Mouse (Mus musculus) CH12.LX (cell line): ENCODE data around the gene Clmn. TPM values are rescaled to one million over a fixed set of nuclear protein-coding genes. Genes with fewer than 3 reads are reported as not detected.

Source experiments
- DNase-seq: peaks from one replicate; pipeline ENCODE4 v3.0.0-alpha.2; 2013; ENCODE audit errors: extremely low read depth
- H3K27ac ChIP-seq: 2 replicates; pipeline ENCODE4 v1.5.1; 2012; ENCODE audit warnings: low read depth, mild to moderate bottlenecking, control low read depth, moderate library complexity; ENCODE audit not compliant: insufficient read depth
- H3K27me3 ChIP-seq: replicated peaks from 2 replicates; pipeline ENCODE3; 2012; ENCODE audit warnings: inconsistent platforms
- H3K36me3 ChIP-seq, 2 experiments: replicated peaks in 1 of 2; 2 replicates each; pipeline versions ENCODE3 to v1.6.1; 2012; ENCODE audit warnings: inconsistent platforms in 1 of 2, low read length in 1 of 2, mild to moderate bottlenecking in 1 of 2, mixed read lengths in 1 of 2, moderate library complexity in 1 of 2; ENCODE audit not compliant: control insufficient read depth in 1 of 2, insufficient read depth in 1 of 2
- H3K4me1 ChIP-seq, 2 experiments: 2 replicates each; pipeline ENCODE4 v1.6.1; 2012; ENCODE audit warnings: inconsistent platforms in 1 of 2, moderate library complexity in 1 of 2; ENCODE audit not compliant: insufficient read depth in 2 of 2, control insufficient read depth in 1 of 2
- H3K4me2 ChIP-seq: 2 replicates; pipeline ENCODE4 v1.6.1; 2012; ENCODE audit warnings: low read depth, mild to moderate bottlenecking, control low read depth; ENCODE audit not compliant: poor library complexity, insufficient read depth, severe bottlenecking
- H3K4me3 ChIP-seq, 3 experiments: fragments of 150-350 bp in 1 of 3; sonication (generic) in 1 of 3; replicated peaks in 1 of 3; 2 replicates each; pipeline versions ENCODE3 to v1.5.1; 2011 to 2012; ENCODE audit warnings: low read depth in 2 of 3, low read length in 2 of 3, mild to moderate bottlenecking in 2 of 3, moderate library complexity in 2 of 3, control low read depth in 1 of 3, improper control_type of control experiment in 1 of 3, inconsistent platforms in 1 of 3, mixed read lengths in 1 of 3; ENCODE audit not compliant: poor library complexity in 1 of 3
- H3K79me2 ChIP-seq: replicated peaks from 2 replicates; pipeline ENCODE4 v1.6.1; 2012; ENCODE audit warnings: mild to moderate bottlenecking, moderate library complexity; ENCODE audit not compliant: control insufficient read depth, poor library complexity, insufficient read depth, severe bottlenecking; ENCODE audit errors: extremely low read depth
- H3K9ac ChIP-seq: 2 replicates; pipeline ENCODE4 v1.6.1; 2012; ENCODE audit warnings: low read depth, mild to moderate bottlenecking, control low read depth, moderate library complexity; ENCODE audit not compliant: insufficient read depth
- H3K9me3 ChIP-seq: replicated peaks from 2 replicates; pipeline ENCODE3; 2012; ENCODE audit warnings: low read length, inconsistent platforms, mixed read lengths
- BHLHE40 ChIP-seq: IDR thresholded peaks from 2 replicates; pipeline ENCODE4 v1.6.1; 2011; ENCODE audit warnings: mild to moderate bottlenecking, low read depth, low read length, improper control_type of control experiment
- CHD1 ChIP-seq: IDR thresholded peaks from 2 replicates; pipeline ENCODE4 v1.6.1; 2012; ENCODE audit warnings: low read depth, low read length, improper control_type of control experiment, inconsistent platforms
- CHD2 ChIP-seq: IDR thresholded peaks from 2 replicates; pipeline ENCODE4 v1.6.1; 2011; ENCODE audit warnings: low read length, improper control_type of control experiment
- CTCF ChIP-seq, 2 experiments: IDR thresholded peaks in 1 of 2; conservative IDR thresholded peaks in 1 of 2; 2 replicates each; pipeline ENCODE4 v1.5.1; 2011 to 2012; ENCODE audit warnings: low read depth in 2 of 2, low read length in 2 of 2, improper control_type of control experiment in 1 of 2, inconsistent platforms in 1 of 2, mild to moderate bottlenecking in 1 of 2, moderate library complexity in 1 of 2
- E2F4 ChIP-seq: IDR thresholded peaks from 2 replicates; pipeline ENCODE4 v1.6.1; 2011; ENCODE audit warnings: low read depth, low read length, improper control_type of control experiment; ENCODE audit not compliant: insufficient replicate concordance
- EP300 ChIP-seq: IDR thresholded peaks from 2 replicates; pipeline ENCODE4 v1.6.1; 2011; ENCODE audit warnings: low read length, improper control_type of control experiment
- ETS1 ChIP-seq: conservative IDR thresholded peaks from 2 replicates; pipeline ENCODE4 v1.6.1; 2012; ENCODE audit warnings: low read depth, mild to moderate bottlenecking, inconsistent platforms, low read length, improper control_type of control experiment, moderate library complexity
- JUN ChIP-seq: IDR thresholded peaks from 2 replicates; pipeline ENCODE4 v1.6.1; 2011; ENCODE audit warnings: low read depth, mild to moderate bottlenecking, low read length, improper control_type of control experiment, moderate library complexity; ENCODE audit not compliant: insufficient read depth
- MAFK ChIP-seq: IDR thresholded peaks from 2 replicates; pipeline ENCODE4 v1.6.1; 2011; ENCODE audit warnings: low read length, improper control_type of control experiment; ENCODE audit not compliant: insufficient replicate concordance
- MAZ ChIP-seq: IDR thresholded peaks from 2 replicates; pipeline ENCODE4 v1.6.1; 2012; ENCODE audit warnings: low read depth, mild to moderate bottlenecking, inconsistent platforms, low read length, improper control_type of control experiment, moderate library complexity
- MYC ChIP-seq: IDR thresholded peaks from 2 replicates; pipeline ENCODE4 v1.6.1; 2011; ENCODE audit warnings: low read depth, mild to moderate bottlenecking, improper control_type of control experiment, low read length
- NELFE ChIP-seq: IDR thresholded peaks from 2 replicates; pipeline ENCODE4 v1.6.1; 2011; ENCODE audit warnings: low read depth, low read length, improper control_type of control experiment
- PAX5 ChIP-seq: IDR thresholded peaks from 2 replicates; pipeline ENCODE4 v1.6.1; 2012; ENCODE audit warnings: low read length, inconsistent platforms, mixed read lengths
- POLR2AphosphoS2 ChIP-seq: IDR thresholded peaks from 2 replicates; pipeline ENCODE4 v1.6.1; 2011; ENCODE audit warnings: low read depth, low read length, improper control_type of control experiment
- SMC3 ChIP-seq: IDR thresholded peaks from 2 replicates; pipeline ENCODE4 v1.6.1; 2011; ENCODE audit warnings: low read depth, low read length, improper control_type of control experiment
- TBP ChIP-seq: conservative IDR thresholded peaks from 2 replicates; pipeline ENCODE4 v1.6.1; 2011; ENCODE audit warnings: low read depth, low read length, improper control_type of control experiment
- TCF12 ChIP-seq: IDR thresholded peaks from 2 replicates; pipeline ENCODE4 v1.6.1; 2014; ENCODE audit warnings: low read depth, mild to moderate bottlenecking, inconsistent platforms, low read length, improper control_type of control experiment
- UBTF ChIP-seq: IDR thresholded peaks from 2 replicates; pipeline ENCODE4 v1.6.1; 2012; ENCODE audit warnings: low read depth, mild to moderate bottlenecking, inconsistent platforms, low read length, improper control_type of control experiment, moderate library complexity
- USF1 ChIP-seq: IDR thresholded peaks from 2 replicates; pipeline ENCODE4 v1.6.1; 2014; ENCODE audit warnings: low read depth, mild to moderate bottlenecking, inconsistent platforms, low read length, improper control_type of control experiment
- ZMIZ1 ChIP-seq: IDR thresholded peaks from 2 replicates; pipeline ENCODE4 v1.6.1; 2012; ENCODE audit warnings: low read depth, mild to moderate bottlenecking, inconsistent platforms, low read length, improper control_type of control experiment
- ZNF384 ChIP-seq: IDR thresholded peaks from 2 replicates; pipeline ENCODE4 v1.6.1; 2012; ENCODE audit warnings: low read depth, low read length, improper control_type of control experiment, inconsistent platforms
- dilution Hi-C: fragments of 300-500 bp; cut with MboI; formaldehyde crosslinking; loops from 2 replicates; pipeline ENCODE4 v1.14.3; 2020; ENCODE audit warnings: low sequenced_read_pairs; ENCODE audit not compliant: extremely low pct_unique_long_range_greater_than_20kb, extremely low pct_ligation_motif_present
- in situ Hi-C: fragments of 300-500 bp; cut with MboI; formaldehyde crosslinking; loops from 3 replicates; pipeline ENCODE4 v1.14.3; 2019; ENCODE audit warnings: low sequenced_read_pairs, low pct_ligation_motif_present, low pct_unique_long_range_greater_than_20kb, mixed read lengths
- polyA plus RNA-seq: library from polyadenylated mRNA; unstranded; fragments of >175 nt; gene quantifications from 2 replicates; pipeline ENCODE4 v1.2.1, GENCODE M21; 2012; ENCODE audit warnings: low read depth; ENCODE audit not compliant: insufficient read length
- total RNA-seq, 2 experiments: library from RNA; depleted of rRNA; stranded (reverse); fragments of 300-350 nt in 1 of 2; fragments of >200 nt in 1 of 2; gene quantifications; 2 replicates each; pipeline ENCODE4 v1.2.3; 2012 to 2014

The Clmn gene
- total and polyA plus RNA-seq, 3 experiments, result not detected

DNA sequence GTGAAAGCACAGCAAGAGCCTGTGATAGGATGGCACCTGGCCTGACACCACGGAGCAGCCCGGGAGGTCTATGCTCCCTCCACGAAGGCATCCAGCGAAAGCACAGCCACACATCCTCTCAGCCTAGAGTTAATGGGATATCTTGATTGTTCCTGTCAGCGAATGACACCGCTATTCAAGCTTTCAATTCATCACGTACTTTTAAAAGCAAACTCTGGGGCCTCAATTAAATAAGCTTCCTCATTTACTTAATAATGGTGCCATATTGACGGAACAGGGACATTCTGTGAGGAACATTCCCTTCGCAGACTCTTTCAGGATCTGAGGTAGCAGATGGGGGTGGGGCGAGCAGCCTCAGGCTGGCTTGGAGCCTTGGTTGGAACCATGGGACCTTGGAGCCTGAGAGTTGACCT is 14.7 kb upstream of the Clmn start:
- peaks cover 16% of the 10 kb centered on the region for H3K9me3 ChIP-seq
- H3K27ac ChIP-seq, result no peak overlapping the region
- H3K4me3 ChIP-seq, result no peak overlapping the region
- H3K36me3 ChIP-seq, result no peaks in the 10 kb centered on the region
- in situ Hi-C loops, result no loop called here
- H3K9ac ChIP-seq, result no peak overlapping the region
- TF ChIP-seq E2F4 (no peak), POLR2AphosphoS2 (no peak), NELFE (no peak), MAFK (no peak), CHD2 (no peak), ZNF384 (no peak), MYC (no peak)
- H3K27me3 ChIP-seq, result peaks cover 73% of the 10 kb centered on the region
- no peaks in the 10 kb centered on the region for H3K79me2 ChIP-seq
- H3K4me1 ChIP-seq, result no peaks in the 10 kb centered on the region
- no peak overlapping the region for H3K4me2 ChIP-seq
- dilution Hi-C loops, result no loop called here
- DNase-seq, result no peak

DNA sequence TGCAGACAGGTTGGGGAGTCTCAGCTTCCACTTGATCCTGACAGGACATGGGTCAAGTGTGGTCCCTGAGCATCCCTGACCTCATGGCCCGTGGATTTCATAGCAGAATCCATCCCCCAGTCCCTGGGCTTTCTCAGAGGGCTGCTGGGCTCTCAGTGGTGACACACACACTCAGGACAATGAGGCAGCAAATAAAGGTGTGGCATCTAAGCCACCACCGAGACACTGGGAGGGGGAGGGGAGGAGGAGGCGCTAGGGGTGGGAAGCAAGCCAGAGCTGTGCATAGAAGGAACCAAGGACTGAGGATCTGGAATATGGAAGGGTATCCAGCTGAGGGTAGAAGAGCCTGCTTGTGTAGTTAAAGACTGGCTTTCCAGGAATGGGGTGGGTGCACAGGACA is 11.2 kb upstream of the Clmn start:
- TF ChIP-seq SMC3, result no peak
- TF ChIP-seq ETS1, result no peak
- no peak for TF ChIP-seq MAZ
- no peak for TF ChIP-seq UBTF
- TF ChIP-seq NELFE, result no peak
- no peak for TF ChIP-seq EP300
- TF ChIP-seq JUN, result no peak
- TF ChIP-seq USF1, result no peak
- TF ChIP-seq TCF12, result no peak
- TF ChIP-seq PAX5, result no peak
- no peak for TF ChIP-seq CTCF (conservative IDR thresholded peaks at IDR 0.05 in 1 of 2, IDR thresholded peaks at IDR 0.05 in 1 of 2; ENCODE audit: low read depth in 2 of 2, low read length in 2 of 2)
- no peak for TF ChIP-seq E2F4
- TF ChIP-seq ZMIZ1, result no peak
- no peak for TF ChIP-seq BHLHE40
- no peak for TF ChIP-seq CHD2
- TF ChIP-seq CHD1, result no peak
- TF ChIP-seq TBP, result no peak
- no peak overlapping the region for H3K27ac ChIP-seq
- H3K36me3 ChIP-seq, result no peaks in the 10 kb centered on the region
- H3K4me3 ChIP-seq, result no peak overlapping the region
- peaks cover 11% of the 10 kb centered on the region for H3K9me3 ChIP-seq
- dilution Hi-C loops, result no loop called here
- peaks cover 72% of the 10 kb centered on the region for H3K27me3 ChIP-seq
- H3K4me1 ChIP-seq, result no peaks in the 10 kb centered on the region
- no peak for DNase-seq
- no peak overlapping the region for H3K4me2 ChIP-seq
- no peak overlapping the region for H3K9ac ChIP-seq
- no peaks in the 10 kb centered on the region for H3K79me2 ChIP-seq
- in situ Hi-C loops, result no loop called here
